In genomic region chr2:34753811-34754550, GRCm38 (mm10) we compare ENCODE assay signal across 8 mouse cellular contexts. TPM values are rescaled to one million over a fixed set of nuclear protein-coding genes. Genes with fewer than 3 reads are reported as not detected.
DNase-seq lines count a peak whose midpoint lies in the region; ATAC-seq and TF ChIP-seq lines count a peak whose summit lies in the region.

No protein-coding gene starts in this region.

- peak overlapping the region; percentile 52 for H3K27ac ChIP-seq in ES-Bruce4 (ENCODE audit: insufficient read depth, low read length)
- H3K27ac ChIP-seq in forebrain, embryonic 13.5 days: peak overlapping the region; percentile 94
- H3K27ac ChIP-seq in neural tube, embryonic 15.5 days (replicated peaks): peak overlapping the region; percentile 95

- H3K4me2 ChIP-seq in forebrain, embryonic 13.5 days: peak overlapping the region; percentile 76
- H3K4me2 ChIP-seq in neural tube, embryonic 15.5 days: peak overlapping the region; percentile 61

- H3K9ac ChIP-seq in ES-Bruce4 (ENCODE audit: low read depth, poor library complexity, severe bottlenecking): peak overlapping the region; percentile 96
- peak overlapping the region; percentile 98 for H3K9ac ChIP-seq in forebrain, embryonic 13.5 days
- H3K9ac ChIP-seq in neural tube, embryonic 15.5 days (replicated peaks): peak overlapping the region; percentile 97

- H3K27me3 ChIP-seq in ES-Bruce4 (ENCODE audit: control insufficient read depth, insufficient read depth, low read length, poor library complexity, severe bottlenecking): no peaks in the 10 kb centered on the region
- H3K27me3 ChIP-seq in forebrain, embryonic 13.5 days: no peaks in the 10 kb centered on the region; the same call in 1 of the 2 replicates
- no peaks in the 10 kb centered on the region for H3K27me3 ChIP-seq in neural tube, embryonic 15.5 days (replicated peaks)

- H3K9me3 ChIP-seq in ES-Bruce4 (replicated peaks; ENCODE audit: control insufficient read depth, insufficient read depth, low read length, poor library complexity, severe bottlenecking): no peaks in the 10 kb centered on the region
- H3K9me3 ChIP-seq in forebrain, embryonic 13.5 days (replicated peaks): no peaks in the 10 kb centered on the region
- no peaks in the 10 kb centered on the region for H3K9me3 ChIP-seq in neural tube, embryonic 15.5 days (replicated peaks)

- peak; percentile 97 for ATAC-seq in cerebellum, adult (ENCODE audit: insufficient number of reproducible peaks, low FRiP score, low TSS enrichment)
- ATAC-seq in forebrain, embryonic 13.5 days: peak; percentile 94
- peak; percentile 95 for ATAC-seq in neural tube, embryonic 15.5 days (ENCODE audit: low FRiP score)

- WGBS in forebrain, embryonic 13.5 days: under 1% methylated on average over 96 of the region's 106 CpGs
- under 1% methylated on average over 103 of the region's 106 CpGs for WGBS in lung, adult 2 months
- WGBS in neural tube, embryonic 15.5 days: under 1% methylated on average over 79 of the region's 106 CpGs

- TF ChIP-seq POLR2A in ES-Bruce4 (IDR thresholded peaks at IDR 0.05; ENCODE audit: insufficient read depth, low read length): peak; percentile 23
- peak; percentile 73 for TF ChIP-seq POLR2A in lung, adult 2 months (IDR thresholded peaks at IDR 0.05; ENCODE audit: borderline replicate concordance, extremely low read depth, low read depth, low read length)

- H3K4me1 ChIP-seq in ES-Bruce4 (ENCODE audit: control insufficient read depth, insufficient read depth, low read length): no peaks in the 10 kb centered on the region
- peaks cover 28% of the 10 kb centered on the region for H3K4me1 ChIP-seq in forebrain, embryonic 13.5 days
- H3K4me1 ChIP-seq in lung, adult 2 months (ENCODE audit: control insufficient read depth, insufficient read depth, low read length): no peaks in the 10 kb centered on the region
- peaks cover 29% of the 10 kb centered on the region for H3K4me1 ChIP-seq in neural tube, embryonic 15.5 days

- peak; percentile 94 to 95 for DNase-seq in heart, postnatal 14 days
- peak; percentile 80 for DNase-seq in layer of hippocampus, adult 18-20 months (ENCODE audit: low spot score in 2 of 2)
- DNase-seq in lung, adult 2 months: peak; percentile 85
- peak; percentile 92 for DNase-seq in testis, postnatal 10 days (ENCODE audit: low spot score)

- H3K4me3 ChIP-seq in ES-Bruce4 (ENCODE audit: low read depth, low read length): peak overlapping the region; percentile 96
- H3K4me3 ChIP-seq in forebrain, embryonic 13.5 days: peak overlapping the region; percentile 95
- H3K4me3 ChIP-seq in lung, adult 2 months (replicated peaks; ENCODE audit: extremely low read depth, low read depth, low read length): peak overlapping the region; percentile 99
- H3K4me3 ChIP-seq in neural tube, embryonic 15.5 days (replicated peaks): peak overlapping the region; percentile 95

- no peak for TF ChIP-seq CTCF in ES-Bruce4 (IDR thresholded peaks at IDR 0.05; ENCODE audit: low read depth, low read length)
- no peak for TF ChIP-seq CTCF in lung, adult 2 months (IDR thresholded peaks at IDR 0.05; ENCODE audit: insufficient read depth, low read length)

- H3K36me3 ChIP-seq in ES-Bruce4 (ENCODE audit: control insufficient read depth, insufficient read depth, low read length, poor library complexity, severe bottlenecking): no peaks in the 10 kb centered on the region
- H3K36me3 ChIP-seq in forebrain, embryonic 13.5 days (ENCODE audit: poor library complexity, severe bottlenecking): no peaks in the 10 kb centered on the region
- no peaks in the 10 kb centered on the region for H3K36me3 ChIP-seq in neural tube, embryonic 15.5 days

- no peak for TF ChIP-seq EP300 in ES-Bruce4 (IDR thresholded peaks at IDR 0.05; ENCODE audit: insufficient read depth, low read depth, low read length)

- intact Hi-C loops in heart, postnatal 14 days (cut with DNase I): no loop called here

RNA-seq across cellular contexts. Expression of gene Gapvd1, which starts 1.1 kb away (rescaled TPM):
- 86.3 and 92.7 TPM in 2 replicates for polyA plus RNA-seq in ES-Bruce4 (2011; ENCODE audit: insufficient read depth, insufficient read length, low read depth, missing spikeins)
- 112 and 123 TPM in 2 replicates for polyA plus RNA-seq in forebrain, embryonic 13.5 days (2015; fragmentation: Nextera tagmentation; extraction: Ambion mirVana)
- 10 to 100 TPM; 43.8 to 45.4 TPM for total RNA-seq in heart, postnatal 14 days (2021)
- total RNA-seq in layer of hippocampus, adult 18-20 months (2021): 100 to 1,000 TPM in 1 of 2 experiments, 10 to 100 TPM in 1; 99.5 to 103 TPM
- polyA plus RNA-seq in lung, adult 2 months (2012; rRNA removed): 16.7 and 20.3 TPM in 2 replicates
- polyA plus RNA-seq in neural tube, embryonic 15.5 days (2015; fragmentation: Nextera tagmentation; extraction: Ambion mirVana): 102 and 105 TPM in 2 replicates

RNA-seq across cellular contexts. Expression of gene Hspa5, which starts 17.8 kb away (rescaled TPM):
- 504 and 519 TPM in 2 replicates for polyA plus RNA-seq in ES-Bruce4 (2011; ENCODE audit: insufficient read depth, insufficient read length, low read depth, missing spikeins)
- polyA plus RNA-seq in forebrain, embryonic 13.5 days (2015; fragmentation: Nextera tagmentation; extraction: Ambion mirVana): 424 and 446 TPM in 2 replicates
- total RNA-seq in heart, postnatal 14 days (2021): 100 to 1,000 TPM; 383 to 477 TPM
- 100 to 1,000 TPM; 382 to 385 TPM for total RNA-seq in layer of hippocampus, adult 18-20 months (2021)
- 463 and 672 TPM in 2 replicates for polyA plus RNA-seq in lung, adult 2 months (2012; rRNA removed)
- polyA plus RNA-seq in neural tube, embryonic 15.5 days (2015; fragmentation: Nextera tagmentation; extraction: Ambion mirVana): 475 and 549 TPM in 2 replicates

RNA-seq across cellular contexts. Expression of gene Rabepk, which starts 45.7 kb away (rescaled TPM):
- polyA plus RNA-seq in ES-Bruce4 (2011; ENCODE audit: insufficient read depth, insufficient read length, low read depth, missing spikeins): 32.9 TPM in 2 replicates
- 27.2 and 29.8 TPM in 2 replicates for polyA plus RNA-seq in forebrain, embryonic 13.5 days (2015; fragmentation: Nextera tagmentation; extraction: Ambion mirVana)
- 10 to 100 TPM in 1 of 2 experiments, 1 to 10 TPM in 1; 9.3 to 13.1 TPM for total RNA-seq in heart, postnatal 14 days (2021)
- total RNA-seq in layer of hippocampus, adult 18-20 months (2021): 10 to 100 TPM; 31.3 to 34.5 TPM
- 18.8 and 24.4 TPM in 2 replicates for polyA plus RNA-seq in lung, adult 2 months (2012; rRNA removed)
- 23.2 and 31.7 TPM in 2 replicates for polyA plus RNA-seq in neural tube, embryonic 15.5 days (2015; fragmentation: Nextera tagmentation; extraction: Ambion mirVana)

Comparison
In these comparisons a context has a peak if more than half of its experiments do, and no peak if none do; other contexts are left out.
1. Peak in every context shown above with its lines: DNase-seq, ATAC-seq, H3K4me3 ChIP-seq and H3K27ac ChIP-seq.